Mouse (Mus musculus) lung, embryonic 15.5 days (tissue): ENCODE measurements around the gene Klhl3. TPM values are rescaled to one million over a fixed set of nuclear protein-coding genes. Genes with fewer than 3 reads are reported as not detected.
"Not testable (repeated sequence)": the region's sequence is repeated elsewhere in the genome, so short reads cannot be mapped to it uniquely, and the experiment has no call there.

Source experiments
- ATAC-seq: fragments of 200-750 bp; cut with Nextera tagmentation; 2 replicates; pipeline ENCODE4 v1.8.0; 2017; ENCODE audit warnings: moderate number of reproducible peaks, borderline replicate concordance; ENCODE audit not compliant: low FRiP score, low TSS enrichment; ENCODE audit errors: extremely low read depth
- H3K27ac ChIP-seq: fragments of 300-500 bp; sonication (generic); 2 replicates; pipeline ENCODE4 v1.5.1; 2015; ENCODE audit warnings: moderate library complexity, mild to moderate bottlenecking, inconsistent platforms
- H3K27me3 ChIP-seq: fragments of 300-500 bp; sonication (generic); 2 replicates; pipeline ENCODE4 v1.6.1; 2015; ENCODE audit warnings: inconsistent platforms
- H3K36me3 ChIP-seq: fragments of 300-500 bp; sonication (generic); 2 replicates; pipeline ENCODE4 v1.6.1; 2015; ENCODE audit warnings: inconsistent platforms
- H3K4me1 ChIP-seq: fragments of 300-500 bp; sonication (generic); 2 replicates; pipeline ENCODE4 v1.6.1; 2015; ENCODE audit warnings: inconsistent platforms
- H3K4me2 ChIP-seq: fragments of 300-500 bp; sonication (generic); 2 replicates; pipeline ENCODE4 v1.6.1; 2015; ENCODE audit warnings: inconsistent platforms, mild to moderate bottlenecking, moderate library complexity
- H3K4me3 ChIP-seq: fragments of 300-500 bp; sonication (generic); 2 replicates; pipeline ENCODE4 v1.5.1; 2015; ENCODE audit warnings: mild to moderate bottlenecking, inconsistent platforms
- H3K9ac ChIP-seq: fragments of 300-500 bp; sonication (generic); 2 replicates; pipeline ENCODE4 v1.6.1; 2015; ENCODE audit warnings: inconsistent platforms
- H3K9me3 ChIP-seq: fragments of 300-500 bp; sonication (generic); 2 replicates; pipeline ENCODE4 v1.6.1; 2016; ENCODE audit warnings: inconsistent platforms
- whole genome bisulfite sequencing: fragments of 180-500 bp; shearing (Covaris S2); methylation state at CpG from one replicate; pipeline ENCODE4 v1.1.7; 2015; 5-methylcytosine and 5-hydroxymethylcytosine counted together
- polyA plus RNA-seq: library from polyadenylated mRNA; unstranded; fragments of >200 nt; fragmentation: Nextera tagmentation; extraction: Ambion mirVana; gene quantifications from 2 replicates; pipeline ENCODE4 v1.2.1, GENCODE M21; 2015

Klhl3 gene
- polyA plus RNA-seq, 1 experiment from 2014 or later, result 4.8 TPM

DNA sequence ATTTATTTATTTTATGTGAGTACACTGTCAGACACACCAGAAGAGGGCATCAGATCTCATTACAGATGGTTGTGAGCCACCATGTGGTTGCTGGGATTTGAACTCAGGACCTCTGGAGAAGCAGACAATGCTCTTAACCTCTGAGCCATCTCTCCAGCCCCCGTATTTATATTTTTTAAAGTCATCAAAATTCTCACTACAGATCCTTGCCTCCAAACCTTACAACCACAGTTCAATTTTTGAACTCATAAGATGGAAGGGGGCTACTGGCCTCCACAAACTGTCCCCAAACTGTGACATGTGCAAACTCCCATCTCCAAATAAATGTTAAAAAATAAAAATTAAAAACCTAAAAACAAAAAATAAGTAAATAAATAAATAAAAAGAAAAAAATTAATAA is 34.4 kb upstream of the Klhl3 start:
- no peaks in the 10 kb centered on the region for H3K36me3 ChIP-seq
- peaks cover 14% of the 10 kb centered on the region for H3K4me1 ChIP-seq
- no peak overlapping the region for H3K4me3 ChIP-seq
- H3K27me3 ChIP-seq, result no peaks in the 10 kb centered on the region
- H3K9ac ChIP-seq, result no peak overlapping the region
- H3K9me3 ChIP-seq, result no peaks in the 10 kb centered on the region
- no peak overlapping the region for H3K4me2 ChIP-seq
- WGBS, result 77% methylated on average over 1 of the region's 1 CpGs
- ATAC-seq, result no peak
- H3K27ac ChIP-seq, result no peak overlapping the region

DNA sequence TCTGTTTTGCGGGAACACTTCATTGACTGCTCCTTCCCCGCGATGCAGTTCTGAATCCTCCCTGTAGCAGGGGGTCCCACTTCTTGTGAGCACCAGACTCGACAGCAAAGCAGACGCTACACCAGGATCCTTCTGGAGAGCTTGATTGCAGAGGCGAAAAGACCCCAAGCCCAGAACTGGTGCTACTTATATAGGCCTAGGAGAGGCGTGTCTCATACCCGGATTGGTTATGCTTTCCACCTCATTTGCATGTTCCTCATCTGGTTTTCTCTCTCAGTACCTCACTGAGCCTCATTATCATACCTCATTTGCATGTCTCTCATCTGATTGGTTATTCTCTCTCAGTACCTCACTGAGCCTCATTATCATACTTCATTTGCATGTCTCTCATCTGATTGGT is 33.2 kb upstream of the Klhl3 start:
- 94% methylated on average over 8 of the region's 8 CpGs for WGBS
- not testable (repeated sequence) for H3K27me3 ChIP-seq, H3K4me3 ChIP-seq, H3K9ac ChIP-seq, H3K27ac ChIP-seq, ATAC-seq, H3K36me3 ChIP-seq, H3K4me2 ChIP-seq, H3K9me3 ChIP-seq
- H3K4me1 ChIP-seq, result peaks cover 14% of the 10 kb centered on the region

DNA sequence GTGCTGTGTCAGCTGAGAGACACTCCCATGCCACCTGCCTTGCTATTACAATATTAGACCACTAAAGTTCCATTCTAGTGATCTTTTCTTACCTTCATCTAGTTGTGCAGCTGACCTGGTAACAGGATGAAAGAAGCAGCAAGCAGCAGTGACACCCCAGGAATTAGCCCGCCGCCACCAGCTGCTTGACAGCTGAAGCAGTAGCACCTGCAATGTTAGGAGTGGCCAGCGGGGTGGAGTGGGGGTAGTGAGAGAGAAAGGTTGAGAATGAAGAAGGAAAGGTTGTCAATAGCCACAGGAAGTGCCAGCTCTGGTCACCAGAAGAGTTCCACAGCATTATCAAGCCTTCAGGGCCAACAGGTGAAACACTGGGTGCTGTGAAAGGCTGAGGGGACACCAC is 18.3 kb upstream of the Klhl3 start:
- Histone ChIP-seq H3K4me1 (peaks cover 7% of the 10 kb centered on the region), H3K9me3 (no peaks in the 10 kb centered on the region), H3K9ac (no peak overlapping the region), H3K4me2 (no peak overlapping the region), H3K27me3 (no peaks in the 10 kb centered on the region), H3K27ac (no peak overlapping the region), H3K36me3 (no peaks in the 10 kb centered on the region), H3K4me3 (no peak overlapping the region)
- 35% methylated on average over 3 of the region's 3 CpGs for WGBS
- ATAC-seq, result no peak

DNA sequence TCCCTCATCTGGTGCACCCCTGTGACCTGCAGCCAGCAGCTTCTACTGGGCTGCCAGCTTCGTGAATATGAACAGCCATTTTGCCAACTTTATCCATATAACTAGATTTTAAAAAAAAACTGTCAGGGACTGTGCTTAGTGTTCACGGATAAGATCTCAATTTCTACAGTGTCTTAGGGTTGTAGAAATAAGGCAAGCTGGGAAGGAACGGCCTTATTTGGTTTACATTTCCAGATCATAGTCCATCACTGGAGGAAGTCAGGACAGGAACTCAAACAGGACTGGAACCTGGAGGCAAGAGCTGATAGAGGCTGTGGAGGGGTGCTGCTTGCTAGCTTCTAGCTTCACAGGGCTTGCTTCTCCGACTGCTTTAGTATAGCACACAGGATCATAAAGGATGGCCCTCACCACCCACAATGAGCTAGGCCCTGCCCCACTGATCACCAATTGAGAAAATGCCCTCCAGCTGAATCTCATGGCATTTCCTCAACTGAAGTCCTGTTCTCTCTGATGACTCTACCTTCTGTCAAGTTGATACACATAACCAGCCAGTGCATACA is 16.4 kb upstream of the Klhl3 start:
- peak overlapping the region; percentile 76 for H3K4me2 ChIP-seq
- WGBS, result 21% methylated on average over 4 of the region's 4 CpGs
- peak overlapping the region; percentile 78 for H3K4me3 ChIP-seq
- no peaks in the 10 kb centered on the region for H3K9me3 ChIP-seq
- no peaks in the 10 kb centered on the region for H3K27me3 ChIP-seq
- peaks cover 20% of the 10 kb centered on the region for H3K4me1 ChIP-seq
- no peak for ATAC-seq
- H3K36me3 ChIP-seq, result no peaks in the 10 kb centered on the region
- peak overlapping the region; percentile 100 for H3K9ac ChIP-seq
- peak overlapping the region; percentile 99 for H3K27ac ChIP-seq

DNA sequence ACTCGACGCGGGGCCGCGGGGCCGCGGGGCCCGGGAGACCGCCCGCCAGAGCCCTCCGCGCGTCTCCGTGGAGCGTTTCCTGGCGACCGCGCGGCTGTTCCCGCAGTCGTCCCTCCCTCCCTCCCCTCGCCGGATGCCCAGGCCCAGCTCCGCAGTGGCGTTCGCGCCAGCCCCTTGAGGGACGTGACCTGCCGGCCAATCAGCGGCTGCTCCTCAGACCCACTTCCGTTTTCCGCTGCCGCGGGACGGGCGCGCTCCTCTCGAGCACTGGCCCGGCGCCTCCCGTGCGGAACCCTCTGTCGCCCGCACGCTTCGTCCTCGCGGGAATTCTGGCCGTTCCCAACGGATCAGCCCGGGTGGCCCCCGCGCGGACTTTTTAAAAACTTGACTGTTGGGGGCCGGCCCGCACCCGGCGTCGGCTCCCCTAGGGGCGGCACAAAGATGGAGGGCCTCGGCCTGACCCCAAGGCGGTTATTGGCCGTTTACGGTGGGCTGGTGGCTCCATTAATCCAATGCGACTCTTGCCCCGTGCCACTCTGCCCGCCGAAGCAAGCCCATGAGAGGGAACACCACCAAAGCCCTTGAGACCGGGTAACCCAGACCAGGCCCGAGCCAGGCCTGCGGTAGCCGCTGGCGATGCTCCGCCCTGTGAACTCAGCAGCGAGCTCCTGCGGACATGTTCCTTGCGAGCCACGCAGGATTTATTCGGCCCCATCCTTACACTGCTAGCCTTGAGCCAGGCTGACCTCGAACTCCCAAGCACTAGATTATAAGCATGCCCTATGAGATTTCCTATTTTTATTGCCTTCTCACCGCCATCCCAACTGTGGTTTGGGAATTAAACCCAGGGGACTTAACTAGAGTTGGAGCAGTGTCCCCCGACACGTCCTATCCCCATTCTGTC is 15.6 kb upstream of the Klhl3 start:
- ATAC-seq, result peak; percentile 98
- Histone ChIP-seq H3K4me1 (peaks cover 28% of the 10 kb centered on the region), H3K4me2 (peak overlapping the region; percentile 76), H3K36me3 (no peaks in the 10 kb centered on the region), H3K9ac (peak overlapping the region; percentile 100), H3K4me3 (peak overlapping the region; percentile 78), H3K9me3 (no peaks in the 10 kb centered on the region), H3K27me3 (no peaks in the 10 kb centered on the region), H3K27ac (peak overlapping the region; percentile 99)
- WGBS, result under 1% methylated on average over 80 of the region's 83 CpGs

DNA sequence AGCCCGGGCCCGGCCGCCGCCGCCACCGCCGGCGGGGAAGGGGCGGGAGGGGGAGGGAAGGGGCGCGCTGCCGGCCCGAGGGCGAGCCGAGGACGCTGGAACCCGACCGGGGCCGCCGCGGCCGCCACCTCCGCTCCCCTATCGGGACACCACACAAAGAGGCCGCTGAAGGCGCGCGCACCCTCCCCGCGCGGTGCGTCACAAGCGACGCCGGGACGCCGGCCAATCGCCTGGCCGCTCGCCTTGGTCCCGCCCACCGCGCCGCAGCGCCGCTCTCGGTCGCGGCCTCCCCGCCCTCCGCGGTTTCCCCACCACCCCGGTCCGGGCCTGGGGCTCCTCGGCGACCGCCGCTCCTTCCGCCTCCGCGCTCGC is 15.0 kb upstream of the Klhl3 start, which contains the start of gene Hnrnpa0:
Hnrnpa0 (minus strand) TSS at position 161 of the 372 bp plus-strand sequence.
- Histone ChIP-seq H3K4me2 (peak within 1 kb of the TSS; percentile 76), H3K4me3 (peak within 1 kb of the TSS; percentile 78), H3K9ac (peak within 1 kb of the TSS; percentile 100), H3K36me3 (no peaks in the 10 kb centered on the region), H3K27me3 (no peaks in the 10 kb centered on the region), H3K4me1 (peaks cover 34% of the 10 kb centered on the region), H3K27ac (peak within 1 kb of the TSS; percentile 99), H3K9me3 (no peaks in the 10 kb centered on the region)
- ATAC-seq, result peak; percentile 94
- WGBS, result under 1% methylated on average over 34 of the region's 62 CpGs

DNA sequence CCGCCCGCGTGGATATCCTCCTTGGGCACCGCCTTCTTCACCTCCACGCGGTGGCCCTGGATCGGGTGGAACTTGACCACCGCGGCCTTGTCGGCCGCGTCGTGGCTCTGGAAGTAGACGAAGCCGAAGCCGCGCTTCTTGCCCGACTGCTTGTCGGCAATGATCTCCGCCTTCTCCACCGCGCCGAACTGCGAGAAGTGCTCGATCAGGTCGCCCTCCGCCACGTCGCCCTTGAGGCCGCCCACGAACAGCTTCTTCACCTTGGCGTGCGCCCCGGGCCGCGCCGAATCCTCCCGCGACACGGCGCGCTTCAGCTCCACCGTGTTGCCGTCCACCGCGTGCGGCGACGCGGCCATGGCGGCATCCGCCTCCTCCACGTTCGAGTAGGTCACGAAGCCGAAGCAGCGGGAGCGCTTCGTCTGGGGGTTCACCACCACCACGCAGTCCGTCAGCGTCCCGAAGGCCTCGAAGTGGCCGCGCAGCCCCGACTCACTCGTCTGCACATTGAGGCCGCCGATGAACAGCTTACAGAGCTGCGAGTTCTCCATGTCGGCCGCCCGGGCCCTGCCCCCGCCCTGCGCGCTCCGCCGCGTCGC is 14.5 kb upstream of the Klhl3 start:
- peak overlapping the region; percentile 63 for H3K4me2 ChIP-seq
- no peaks in the 10 kb centered on the region for H3K9me3 ChIP-seq
- H3K9ac ChIP-seq, result peak overlapping the region; percentile 100
- H3K4me1 ChIP-seq, result peaks cover 37% of the 10 kb centered on the region
- peak overlapping the region; percentile 99 for H3K27ac ChIP-seq
- ATAC-seq, result peak; percentile 40
- H3K4me3 ChIP-seq, result peak overlapping the region; percentile 78
- 1% methylated on average over 68 of the region's 81 CpGs for WGBS
- no peaks in the 10 kb centered on the region for H3K27me3 ChIP-seq
- H3K36me3 ChIP-seq, result no peaks in the 10 kb centered on the region

DNA sequence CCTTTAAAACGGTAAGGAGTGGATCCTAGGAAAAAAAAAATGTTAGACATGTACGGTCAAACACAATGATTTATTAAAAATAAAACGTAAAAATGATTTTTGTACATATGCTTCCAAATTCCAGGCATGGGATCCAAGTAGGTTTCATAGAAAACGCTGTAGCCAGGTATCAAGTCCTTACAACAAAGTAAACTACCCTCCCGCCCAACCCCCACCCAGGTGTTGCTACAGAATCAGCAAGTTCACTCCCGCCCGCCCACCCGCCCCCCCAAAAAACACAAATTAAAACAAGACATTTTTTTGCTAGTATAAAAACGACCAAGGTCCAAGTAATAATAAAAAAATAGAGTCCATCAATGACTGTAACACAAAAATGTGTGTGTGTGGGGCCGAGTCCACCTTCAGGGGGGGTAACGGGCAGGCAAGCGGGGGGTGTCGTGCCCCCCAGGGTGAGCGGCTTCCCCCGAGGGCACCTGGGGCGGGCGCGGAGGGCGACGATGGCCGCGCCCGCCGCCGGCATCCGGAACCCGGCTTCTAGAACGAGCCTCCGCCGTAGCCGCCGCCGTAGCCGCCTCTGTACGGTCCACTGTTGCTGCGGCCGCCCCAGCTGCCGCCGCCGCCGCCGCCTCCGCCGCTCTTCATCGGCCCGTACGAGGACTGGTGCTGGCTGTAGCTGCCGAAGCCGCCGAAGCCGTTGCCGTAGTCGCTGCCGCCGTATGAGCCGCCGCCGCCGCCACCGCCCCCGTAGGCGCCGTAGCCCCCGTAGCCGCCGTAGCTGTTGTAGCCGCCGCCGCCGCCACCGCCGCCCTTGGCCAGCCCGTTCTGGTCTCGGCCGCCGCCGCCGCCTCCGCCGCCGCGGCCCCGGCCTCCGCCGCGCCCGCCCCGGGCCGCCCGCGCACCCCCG is 13.7 kb upstream of the Klhl3 start:
- Histone ChIP-seq H3K36me3 (no peaks in the 10 kb centered on the region), H3K27ac (peak overlapping the region; percentile 99)

DNA sequence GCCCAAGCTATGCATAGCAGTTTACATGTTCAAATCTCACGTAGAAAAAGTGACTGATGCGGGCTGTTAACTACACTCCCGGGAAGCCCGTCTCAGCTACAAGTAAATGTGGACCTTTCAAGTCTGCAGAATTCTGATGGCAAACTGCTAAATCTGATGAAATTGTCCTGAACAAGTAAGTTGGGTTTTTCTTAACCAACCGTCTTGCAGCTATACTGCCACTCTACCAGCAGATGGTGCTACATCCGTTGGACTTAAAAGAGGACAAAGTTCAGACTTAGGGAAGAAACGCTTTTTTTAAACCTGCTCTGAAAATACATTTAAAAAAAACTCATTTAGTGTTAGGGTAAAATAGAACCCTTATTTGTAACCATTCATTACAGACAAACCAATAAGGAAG is 12.7 kb upstream of the Klhl3 start:
- peak overlapping the region; percentile 21; the same call in 1 of the 2 replicates for H3K9ac ChIP-seq
- no peak overlapping the region for H3K27ac ChIP-seq

More for the DNA sequence above, 13.7 kb upstream of the Klhl3 start:
- Histone ChIP-seq H3K4me2 (peak overlapping the region; percentile 63), H3K4me3 (peak overlapping the region; percentile 78), H3K4me1 (peaks cover 42% of the 10 kb centered on the region), H3K9me3 (no peaks in the 10 kb centered on the region), H3K9ac (peak overlapping the region; percentile 100), H3K27me3 (no peaks in the 10 kb centered on the region)
- WGBS, result 1% methylated on average over 53 of the region's 92 CpGs
- ATAC-seq, result no peak

DNA sequence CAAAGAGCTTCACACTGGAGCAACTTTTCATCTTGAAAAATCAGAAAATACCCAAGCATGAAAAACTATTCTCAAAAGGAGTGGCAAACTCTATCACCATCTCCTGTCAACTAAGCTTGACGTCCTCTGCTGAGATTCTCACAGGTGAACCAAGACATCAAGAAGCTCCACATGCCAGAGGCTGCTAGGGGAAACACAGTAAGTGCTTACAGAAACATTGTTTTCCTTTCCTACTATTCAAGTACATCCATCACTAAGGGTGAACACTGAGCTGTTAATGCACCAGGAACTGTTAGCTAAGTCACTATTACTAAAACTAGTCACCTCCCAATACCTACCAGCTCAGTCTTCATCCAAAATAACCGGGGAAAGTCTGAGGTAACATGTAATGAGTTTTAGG is 11.6 kb upstream of the Klhl3 start:
- Histone ChIP-seq H3K9ac (no peak overlapping the region), H3K4me3 (no peak overlapping the region), H3K27ac (no peak overlapping the region), H3K4me2 (no peak overlapping the region), H3K4me1 (peaks cover 47% of the 10 kb centered on the region), H3K9me3 (no peaks in the 10 kb centered on the region), H3K27me3 (no peaks in the 10 kb centered on the region), H3K36me3 (no peaks in the 10 kb centered on the region)
- 47% methylated on average over 2 of the region's 2 CpGs for WGBS
- ATAC-seq, result no peak

More for the DNA sequence above, 12.7 kb upstream of the Klhl3 start:
- no peaks in the 10 kb centered on the region for H3K36me3 ChIP-seq
- H3K9me3 ChIP-seq, result no peaks in the 10 kb centered on the region
- ATAC-seq, result no peak
- H3K27me3 ChIP-seq, result no peaks in the 10 kb centered on the region
- peak overlapping the region; percentile 63 for H3K4me2 ChIP-seq
- peak overlapping the region; percentile 78 for H3K4me3 ChIP-seq
- peaks cover 47% of the 10 kb centered on the region for H3K4me1 ChIP-seq
- WGBS, result 18% methylated on average over 7 of the region's 7 CpGs

DNA sequence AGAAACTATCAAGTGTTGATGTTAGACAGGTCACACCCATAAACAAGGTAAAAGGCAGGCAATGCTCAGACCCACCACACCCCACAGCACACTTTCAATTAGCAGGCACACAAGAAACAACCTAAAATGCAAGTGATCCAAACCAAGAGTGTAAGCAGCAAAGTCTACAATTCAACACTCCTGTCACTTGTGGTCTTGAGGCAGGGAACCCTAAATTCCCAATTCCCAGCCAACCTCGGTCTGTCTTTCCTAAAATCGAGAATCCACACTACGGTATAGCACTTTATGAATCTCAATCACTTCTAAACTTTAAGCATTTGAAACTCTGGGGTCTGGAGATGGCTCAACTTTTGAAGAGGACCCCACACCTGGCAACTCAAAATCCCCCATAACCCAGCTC is 10.9 kb upstream of the Klhl3 start:
- no peak overlapping the region for H3K27ac ChIP-seq
- ATAC-seq, result no peak

More for the DNA sequence above, 10.9 kb upstream of the Klhl3 start:
- 81% methylated on average over 3 of the region's 3 CpGs for WGBS
- Histone ChIP-seq H3K9me3 (no peaks in the 10 kb centered on the region), H3K27me3 (no peaks in the 10 kb centered on the region), H3K9ac (no peak overlapping the region), H3K36me3 (no peaks in the 10 kb centered on the region), H3K4me1 (peaks cover 40% of the 10 kb centered on the region), H3K4me3 (no peak overlapping the region), H3K4me2 (no peak overlapping the region; the same call in 1 of the 2 replicates)
